Mouse (Mus musculus): ENCODE results near the gene Rgs6.

DNA sequence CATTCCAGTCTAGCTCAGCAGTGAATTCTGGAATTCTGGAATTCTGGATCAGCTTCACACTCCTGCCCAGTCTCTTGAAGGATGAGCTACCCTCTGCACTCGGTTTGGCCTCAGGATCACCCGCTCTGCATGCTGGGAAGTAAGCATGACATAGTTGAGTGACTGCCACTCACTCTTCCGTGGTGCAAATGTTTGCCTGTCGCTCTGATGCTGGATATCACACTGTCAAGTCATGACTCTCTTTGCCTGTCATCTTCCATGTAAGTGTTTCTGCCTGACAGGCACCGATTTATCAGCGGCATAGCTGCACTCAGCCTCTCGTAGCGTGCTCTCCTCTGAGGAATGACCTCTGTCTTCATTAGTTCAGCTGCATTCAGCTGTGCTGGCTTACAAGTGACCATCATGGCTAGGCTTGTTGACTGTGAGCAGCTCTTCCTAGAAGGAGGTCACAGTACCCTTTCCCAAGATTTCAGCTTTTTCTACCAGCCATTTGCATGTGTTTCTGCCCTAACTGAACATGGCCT lies 135.0 kb downstream of the Rgs6 start:
- TF ChIP-seq CTCF (IDR thresholded peaks at IDR 0.05; ENCODE audit: low read depth, low read length) (no peak), POLR2A (IDR thresholded peaks at IDR 0.05; ENCODE audit: extremely low read depth, insufficient read depth, low read length) (no peak)
